Mouse (Mus musculus): Measurements from ENCODE around the gene Clock. TPM values are rescaled to one million over a fixed set of nuclear protein-coding genes. Genes with fewer than 3 reads are reported as not detected.

Gene Clock
- 12.0 and 14.5 TPM in 2 replicates for polyA plus RNA-seq (2012; rRNA removed)

DNA sequence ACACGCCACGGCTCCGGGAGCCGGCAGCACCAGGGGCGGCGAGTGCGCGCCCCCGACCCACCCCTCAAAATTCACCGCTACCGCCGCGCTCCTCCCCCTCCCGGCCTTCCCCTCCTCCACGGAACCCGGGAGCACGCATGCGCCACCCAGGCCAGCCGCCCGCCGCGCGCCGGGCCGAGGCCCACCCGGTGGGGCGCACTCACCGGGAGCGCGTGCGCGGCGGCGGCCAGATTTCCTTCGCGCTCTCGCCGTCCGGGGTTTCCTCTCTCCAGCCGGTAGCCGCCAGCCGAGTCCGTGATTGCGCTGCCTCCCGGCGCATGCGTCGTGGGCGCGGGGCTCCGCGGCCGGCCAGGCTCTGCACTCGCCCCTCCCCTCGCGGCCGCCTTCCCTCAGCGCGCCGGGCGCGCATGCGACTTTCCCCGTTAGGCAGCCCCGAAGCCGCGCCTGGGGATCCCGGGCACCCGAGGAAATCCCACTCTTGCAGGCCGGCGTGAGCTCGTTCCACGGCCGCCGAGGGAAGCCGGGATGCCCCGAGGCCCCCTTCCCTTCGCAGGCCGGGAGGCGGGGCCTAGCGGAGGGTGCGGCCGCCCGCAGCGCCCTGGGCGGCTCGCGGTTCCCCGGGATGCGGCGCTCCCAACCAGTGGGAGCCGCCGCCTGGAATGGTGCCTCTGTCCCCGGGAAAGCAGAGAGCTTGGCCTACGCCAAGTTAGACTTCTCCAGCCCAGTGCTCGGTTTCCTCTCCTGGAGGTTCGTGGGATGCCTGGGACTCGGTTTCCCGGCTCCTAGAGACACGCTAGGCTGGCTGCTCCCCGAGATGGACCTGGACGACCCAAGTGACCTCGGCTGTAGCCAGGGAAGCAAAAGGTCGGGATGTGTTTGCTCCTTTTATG lies at the start of gene Clock:
Clock (minus strand) TSS at position 341 of the 890 bp plus-strand sequence.

DNA sequence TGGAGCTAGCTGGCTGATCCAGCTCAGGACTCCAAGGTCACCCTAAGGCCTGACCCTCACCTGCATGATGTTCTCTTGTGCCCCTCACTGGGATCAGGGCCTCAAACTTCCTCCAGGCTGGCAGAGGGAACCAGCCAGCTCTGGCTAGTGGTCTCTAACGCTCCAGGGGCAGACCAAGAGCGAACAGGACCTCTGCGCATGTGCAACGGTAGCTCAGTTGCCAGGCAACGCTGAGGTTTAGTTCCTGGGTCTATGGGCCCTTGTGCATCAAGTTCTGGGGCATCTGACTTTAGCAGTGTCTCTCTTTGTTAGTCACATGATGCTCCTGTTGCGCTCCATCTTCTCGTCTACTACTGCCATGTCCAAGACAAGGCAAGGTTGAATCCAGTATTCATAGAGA lies 26.4 kb upstream of the Clock start, which contains the start of gene Pdcl2:
Pdcl2 (minus strand) TSS at position 204 of the 400 bp plus-strand sequence.

DNA sequence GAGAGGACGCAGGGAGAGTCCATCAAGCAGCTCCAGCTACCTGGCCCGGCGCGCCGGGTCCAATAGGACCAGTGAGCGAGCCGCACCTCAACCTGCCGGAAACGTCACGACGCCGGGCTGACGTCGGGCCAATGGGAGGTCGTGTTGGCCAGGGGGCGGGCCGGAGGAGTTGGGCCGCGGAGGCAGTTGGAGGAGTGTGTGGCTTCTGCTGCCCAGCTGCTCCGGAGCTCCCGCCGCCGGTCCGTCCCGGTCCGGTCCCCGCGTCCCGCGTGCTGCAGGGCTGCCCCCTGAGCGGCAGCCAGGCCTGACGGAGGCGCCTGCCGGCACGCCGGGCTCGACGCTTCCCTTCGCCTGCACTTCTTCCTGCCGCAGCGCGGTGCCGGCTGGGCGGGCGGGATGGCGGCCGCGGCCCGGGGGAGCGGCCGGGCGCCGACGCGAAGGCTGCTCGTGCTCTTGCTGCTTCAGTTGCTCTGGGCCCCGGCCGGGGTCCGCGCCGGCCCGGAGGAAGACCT lies 120.8 kb downstream of the Clock start, which contains the start of gene Tmem165:
Tmem165 (plus strand) TSS at position 131 of the 512 bp plus-strand sequence.

Other genes with a start within 250 kb of the Clock start
- gene Srd5a3, start 164.5 kb downstream of the Clock start, polyA plus RNA-seq (2012; rRNA removed), result 217 and 223 TPM in 2 replicates
- 102 TPM in 2 replicates for gene Tmem165, start 120.9 kb downstream of the Clock start, polyA plus RNA-seq (2012; rRNA removed)
- not detected in 2 replicates for gene Pdcl2, start 26.4 kb upstream of the Clock start, polyA plus RNA-seq (2012; rRNA removed)
- gene Nmu, start 59.0 kb upstream of the Clock start, polyA plus RNA-seq (2012; rRNA removed), result 8.4 and 9.1 TPM in 2 replicates
- gene Gm7271, start 179.2 kb upstream of the Clock start, polyA plus RNA-seq (2012; rRNA removed), result not detected in 2 replicates
- gene Exoc1, start 224.5 kb upstream of the Clock start, polyA plus RNA-seq (2012; rRNA removed), result 14.7 and 20.1 TPM in 2 replicates

All from colon, adult 2 months (tissue).